Mouse (Mus musculus): ENCODE data around the gene Zmynd8.

- TF ChIP-seq CTCF (IDR thresholded peaks at IDR 0.05; ENCODE audit: borderline replicate concordance, insufficient read depth, low read length) (no peak), POLR2A (IDR thresholded peaks at IDR 0.05; ENCODE audit: low read depth, low read length) (no peak)
These were observed 5.6 kb downstream of the Zmynd8 start for GRCm38 (mm10) chr2:165893232-165893631.

Data from embryonic fibroblast, embryonic 13.5 days (primary cell).